In the genomic region with DNA sequence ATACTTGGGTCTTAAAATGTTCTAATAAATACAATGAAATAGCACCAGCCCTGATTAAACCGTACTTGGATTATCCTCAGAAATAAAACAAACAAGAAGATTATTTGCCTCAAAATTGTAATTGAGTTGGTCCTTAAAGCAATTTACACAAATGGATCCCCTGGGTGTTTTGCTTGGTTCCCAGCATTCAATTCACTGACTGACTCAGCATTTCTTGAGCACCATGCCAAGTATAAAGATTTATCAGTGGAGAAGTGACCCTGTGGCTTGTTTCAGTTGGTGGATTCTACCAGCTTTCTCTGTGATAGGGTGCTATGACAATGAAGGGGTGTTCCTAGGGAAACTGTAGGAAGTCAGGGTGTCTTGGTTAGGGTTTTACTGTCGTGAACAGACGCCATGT, we compare ENCODE assay signal across 22 mouse cellular contexts. TPM values are rescaled to one million over a fixed set of nuclear protein-coding genes. Genes with fewer than 3 reads are reported as not detected.
DNase-seq lines count a peak whose midpoint lies in the region; ATAC-seq and TF ChIP-seq lines count a peak whose summit lies in the region.
"Had no signal": no experiment of that assay in that cellular context is flagged by ENCODE, and none has a peak within 500 bp of the region (broad histone marks: within the 10 kb centered on the region; RNA-seq: fewer than 3 reads in every experiment).

No protein-coding gene starts in this region.

- ATAC-seq in midbrain, embryonic 14.5 days (ENCODE audit: low FRiP score, low TSS enrichment) = no peak
- no peak for ATAC-seq in midbrain, embryonic 11.5 days (ENCODE audit: low FRiP score)
- ATAC-seq: activated CD4-positive, CD25-positive, alpha-beta regulatory T cell, adult 4 months; forebrain, embryonic 14.5 days; forebrain, embryonic 16.5 days; Patski had no signal

- H3K4me3 ChIP-seq in midbrain, embryonic 14.5 days (replicated peaks; ENCODE audit: low read depth, low read length) = no peak overlapping the region
- H3K4me3 ChIP-seq in midbrain, embryonic 11.5 days (ENCODE audit: low read depth, low read length) = no peak overlapping the region
- no peak overlapping the region for H3K4me3 ChIP-seq in ES-E14 (ENCODE audit: insufficient read depth in 1 of 2, low read depth in 1 of 2, low read length in 2 of 2, poor library complexity in 1 of 2, severe bottlenecking in 1 of 2)
- H3K4me3 ChIP-seq: embryonic facial prominence, embryonic 13.5 days; embryonic facial prominence, embryonic 15.5 days; erythroblast, embryonic 14.5 days; forebrain, embryonic 10.5 days; forebrain, embryonic 12.5 days had no signal

- no peak overlapping the region for H3K27ac ChIP-seq in midbrain, embryonic 14.5 days (replicated peaks; ENCODE audit: low read depth, low read length)
- no peak overlapping the region for H3K27ac ChIP-seq in midbrain, embryonic 11.5 days (ENCODE audit: low read depth, low read length)
- H3K27ac ChIP-seq in ES-E14 (ENCODE audit: insufficient read depth, low read depth, low read length, poor library complexity, severe bottlenecking) = no peak overlapping the region
- H3K27ac ChIP-seq: embryonic facial prominence, embryonic 13.5 days; forebrain, embryonic 10.5 days; forebrain, embryonic 12.5 days had no signal

- H3K36me3 ChIP-seq in midbrain, embryonic 14.5 days (ENCODE audit: control insufficient read depth, insufficient read depth, low read length) = no peaks in the 10 kb centered on the region
- H3K36me3 ChIP-seq in midbrain, embryonic 11.5 days (ENCODE audit: control insufficient read depth, insufficient read depth, low read length) = no peaks in the 10 kb centered on the region
- H3K36me3 ChIP-seq in ES-E14 (ENCODE audit: control insufficient read depth, insufficient read depth, low read length, poor library complexity, severe bottlenecking) = no peaks in the 10 kb centered on the region
- H3K36me3 ChIP-seq: embryonic facial prominence, embryonic 13.5 days; embryonic facial prominence, embryonic 15.5 days; forebrain, embryonic 10.5 days; forebrain, embryonic 12.5 days had no signal

- no peaks in the 10 kb centered on the region for H3K27me3 ChIP-seq in midbrain, embryonic 14.5 days (ENCODE audit: control insufficient read depth, insufficient read depth, low read length)
- H3K27me3 ChIP-seq in midbrain, embryonic 11.5 days (ENCODE audit: control insufficient read depth, insufficient read depth, low read length) = no peaks in the 10 kb centered on the region
- H3K27me3 ChIP-seq: embryonic facial prominence, embryonic 13.5 days; embryonic facial prominence, embryonic 15.5 days; forebrain, embryonic 12.5 days; Patski had no signal

- peak; percentile 9 for DNase-seq in midbrain, embryonic 14.5 days
- no peak for DNase-seq in midbrain, embryonic 11.5 days (ENCODE audit: low spot score, missing footprints)
- no peak for DNase-seq in ES-E14 (ENCODE audit: low read depth, low spot score)
- DNase-seq in left cerebral cortex, adult 18-20 months (ENCODE audit: low spot score in 2 of 2) = no peak
- DNase-seq in embryo, embryonic 9.5 days (ENCODE audit: extremely low spot score) = no peak
- DNase-seq: adrenal gland, adult 8-10 months; adrenal gland, postnatal 14 days; adrenal gland, postnatal 36 days; cerebellum, adult 11-12 months; cerebellum, adult 2 months; cerebellum, adult 9-10 months; cerebellum, postnatal 10 days; cerebellum, postnatal 25 days had no signal

- WGBS in midbrain, embryonic 14.5 days = 82% methylated on average over 3 of the region's 3 CpGs
- WGBS in midbrain, embryonic 11.5 days = 87% methylated on average over 3 of the region's 3 CpGs

- in situ Hi-C loops in ES-E14 (cut with MboI; ENCODE audit: low sequenced_read_pairs in 2 of 2, unreplicated experiment in 2 of 2) = no loop called here

- H3K4me1 ChIP-seq in midbrain, embryonic 14.5 days (ENCODE audit: control insufficient read depth, insufficient read depth, low read length) = no peaks in the 10 kb centered on the region
- no peaks in the 10 kb centered on the region for H3K4me1 ChIP-seq in midbrain, embryonic 11.5 days (ENCODE audit: control insufficient read depth, insufficient read depth, low read length)
- H3K4me1 ChIP-seq in ES-E14 (ENCODE audit: control insufficient read depth in 2 of 2, insufficient read depth in 2 of 2, low read length in 2 of 2, poor library complexity in 1 of 2) = no peaks in the 10 kb centered on the region
- H3K4me1 ChIP-seq: embryonic facial prominence, embryonic 13.5 days; embryonic facial prominence, embryonic 15.5 days; forebrain, embryonic 10.5 days; forebrain, embryonic 12.5 days had no signal

- H3K9me3 ChIP-seq in midbrain, embryonic 14.5 days (ENCODE audit: control insufficient read depth, low read length) = no peaks in the 10 kb centered on the region
- H3K9me3 ChIP-seq in midbrain, embryonic 11.5 days (ENCODE audit: control insufficient read depth, low read length) = no peaks in the 10 kb centered on the region
- H3K9me3 ChIP-seq in ES-E14 (ENCODE audit: control insufficient read depth, insufficient read depth, low read depth, low read length) = no peaks in the 10 kb centered on the region
- H3K9me3 ChIP-seq: embryonic facial prominence, embryonic 13.5 days; embryonic facial prominence, embryonic 15.5 days; forebrain, embryonic 10.5 days; forebrain, embryonic 12.5 days had no signal

- H3K9ac ChIP-seq in midbrain, embryonic 14.5 days (replicated peaks; ENCODE audit: low read length) = no peak overlapping the region
- H3K9ac ChIP-seq in midbrain, embryonic 11.5 days (ENCODE audit: low read length) = no peak overlapping the region
- no peak overlapping the region for H3K9ac ChIP-seq in ES-E14 (ENCODE audit: insufficient read depth, low read depth, low read length, poor library complexity, severe bottlenecking)
- H3K9ac ChIP-seq: embryonic facial prominence, embryonic 13.5 days; embryonic facial prominence, embryonic 15.5 days; forebrain, embryonic 12.5 days had no signal

- H3K4me2 ChIP-seq in midbrain, embryonic 14.5 days (ENCODE audit: low read length) = no peak overlapping the region
- no peak overlapping the region for H3K4me2 ChIP-seq in midbrain, embryonic 11.5 days
- H3K4me2 ChIP-seq: embryonic facial prominence, embryonic 13.5 days; embryonic facial prominence, embryonic 15.5 days; forebrain, embryonic 12.5 days had no signal

TF ChIP-seq in ES-E14, 5 proteins besides CTCF, POLR2A, EP300 and RAD21:
- TF ChIP-seq ZC3H11A (IDR thresholded peaks at IDR 0.05; ENCODE audit: borderline replicate concordance, low read depth, low read length) = no peak
- TF ChIP-seq MAFK (IDR thresholded peaks at IDR 0.05; ENCODE audit: insufficient read depth, low read depth, low read length) = 0 out of 2 replicates have a peak, but pooled peaks have one; percentile 27

RNA-seq across cellular contexts. Expression of a gene that starts 36.6 kb away (rescaled TPM):
- 6.0 and 6.4 TPM in 2 replicates for polyA plus RNA-seq in midbrain, embryonic 14.5 days (2014; fragmentation: Nextera tagmentation; extraction: Ambion mirVana)
- 1.8 and 2.0 TPM in 2 replicates for polyA plus RNA-seq in midbrain, embryonic 11.5 days (2014; fragmentation: Nextera tagmentation; extraction: Ambion mirVana)
- 12.5 and 22.0 TPM in 2 replicates for total RNA-seq in ES-E14 (2012; rRNA removed)
- total RNA-seq in left cerebral cortex, adult 18-20 months (2021) = 100 to 1,000 TPM; 118 to 141 TPM
